8 mouse cellular contexts compared by ENCODE assay signal in genomic region chr6:35133579-35134488, GRCm38 (mm10). TPM values are rescaled to one million over a fixed set of nuclear protein-coding genes. Genes with fewer than 3 reads are reported as not detected.
DNase-seq lines count a peak whose midpoint lies in the region; ATAC-seq and TF ChIP-seq lines count a peak whose summit lies in the region.

Cnot4 (minus strand) TSS chr6:35133724.

- peaks cover 6 to 11% of the 10 kb centered on the region in 2 experiments; a peak in 3 of 4 replicates for H3K4me1 ChIP-seq in MEL (ENCODE audit: control insufficient read depth in 1 of 2, insufficient read depth in 2 of 2, low read length in 2 of 2)
- no peaks in the 10 kb centered on the region; the same call in 1 of the 2 replicates for H3K4me1 ChIP-seq in cerebellum, adult 2 months (ENCODE audit: control insufficient read depth, insufficient read depth, low read length)
- peaks cover 17% of the 10 kb centered on the region; the same call in 1 of the 2 replicates for H3K4me1 ChIP-seq in forebrain, postnatal 0 days (ENCODE audit: insufficient read depth)
- H3K4me1 ChIP-seq in lung, embryonic 15.5 days = peaks cover 20% of the 10 kb centered on the region

- H3K4me3 ChIP-seq in MEL (ENCODE audit: control insufficient read depth in 1 of 2, insufficient read depth in 1 of 2, low read depth in 2 of 2, low read length in 2 of 2) = peak within 1 kb of the TSS; percentile 89 to 99
- peak within 1 kb of the TSS; percentile 100 for H3K4me3 ChIP-seq in cerebellum, adult 2 months (replicated peaks; ENCODE audit: insufficient read depth, low read depth, low read length)
- H3K4me3 ChIP-seq in forebrain, postnatal 0 days (ENCODE audit: low read depth, low read length) = peak within 1 kb of the TSS; percentile 83
- H3K4me3 ChIP-seq in lung, embryonic 15.5 days = peak within 1 kb of the TSS; percentile 84

- no peaks in the 10 kb centered on the region for H3K27me3 ChIP-seq in MEL (ENCODE audit: control insufficient read depth in 1 of 2, insufficient read depth in 2 of 2, low read length in 2 of 2)
- H3K27me3 ChIP-seq in cerebellum, adult 2 months (ENCODE audit: control insufficient read depth, insufficient read depth, low read length) = no peaks in the 10 kb centered on the region
- H3K27me3 ChIP-seq in forebrain, postnatal 0 days (ENCODE audit: insufficient read depth, low read length) = no peaks in the 10 kb centered on the region
- no peaks in the 10 kb centered on the region for H3K27me3 ChIP-seq in lung, embryonic 15.5 days

- H3K79me2 ChIP-seq in MEL (ENCODE audit: control insufficient read depth, insufficient read depth, low read length, poor library complexity) = peaks cover 27% of the 10 kb centered on the region

- peak; percentile 64 to 82; a peak in 3 of 4 replicates for TF ChIP-seq POLR2A in MEL (IDR thresholded peaks at IDR 0.05; ENCODE audit: control insufficient read depth in 1 of 2, insufficient read depth in 1 of 2, low read depth in 1 of 2, low read length in 2 of 2, poor library complexity in 1 of 2)
- peak; percentile 87; the same call in 1 of the 2 replicates for TF ChIP-seq POLR2A in cerebellum, adult 2 months (IDR thresholded peaks at IDR 0.05; ENCODE audit: borderline replicate concordance, insufficient read depth, low read length)

- no peaks in the 10 kb centered on the region for H3K9me3 ChIP-seq in MEL (replicated peaks; ENCODE audit: insufficient read depth, low read length)
- no peaks in the 10 kb centered on the region for H3K9me3 ChIP-seq in forebrain, postnatal 0 days (ENCODE audit: low read length)
- no peaks in the 10 kb centered on the region for H3K9me3 ChIP-seq in lung, embryonic 15.5 days

- TF ChIP-seq RAD21 in MEL (IDR thresholded peaks at IDR 0.05; ENCODE audit: low read depth, low read length) = no peak

- TF ChIP-seq CTCF in MEL (IDR thresholded peaks at IDR 0.05 in 2 of 3, conservative IDR thresholded peaks at IDR 0.05 in 1 of 3; ENCODE audit: control insufficient read depth in 1 of 3, insufficient read depth in 1 of 3, low read depth in 2 of 3, low read length in 3 of 3, poor library complexity in 1 of 3, severe bottlenecking in 1 of 3) = no peak
- TF ChIP-seq CTCF in cerebellum, adult 2 months (IDR thresholded peaks at IDR 0.05; ENCODE audit: borderline replicate concordance, insufficient read depth, low read depth, low read length) = no peak
- no peak; the same call in 1 of the 2 replicates for TF ChIP-seq CTCF in forebrain, postnatal 0 days (IDR thresholded peaks at IDR 0.05; ENCODE audit: low read depth)

- DNase-seq in MEL (ENCODE audit: low read depth, low spot score) = peak; percentile 99
- peak; percentile 99 for DNase-seq in cerebellum, adult 2 months
- DNase-seq in forebrain, postnatal 0 days = peak; percentile 98
- DNase-seq in heart, postnatal 4 days = peak; percentile 99
- peak; percentile 98 for DNase-seq in layer of hippocampus, adult 8-10 months (ENCODE audit: low spot score in 2 of 2)
- peak; percentile 98 for DNase-seq in ovary, adult 18-20 months (ENCODE audit: low spot score)
- peak; percentile 98 for DNase-seq in thymus, postnatal 0 days (ENCODE audit: low spot score)

- H3K9ac ChIP-seq in MEL (ENCODE audit: control insufficient read depth, low read depth, low read length, poor library complexity, severe bottlenecking) = peak within 1 kb of the TSS; percentile 99
- H3K9ac ChIP-seq in forebrain, postnatal 0 days = peak within 1 kb of the TSS; percentile 80
- peak within 1 kb of the TSS; percentile 89 for H3K9ac ChIP-seq in lung, embryonic 15.5 days

- no peak for TF ChIP-seq EP300 in MEL (IDR thresholded peaks at IDR 0.05; ENCODE audit: low read depth in 1 of 2, low read length in 2 of 2)

- WGBS in cerebellum, adult 2 months = under 1% methylated on average over 55 of the region's 55 CpGs
- 2% methylated on average over 54 of the region's 55 CpGs for WGBS in forebrain, postnatal 0 days
- 1% methylated on average over 54 of the region's 55 CpGs for WGBS in lung, embryonic 15.5 days

- peak within 1 kb of the TSS; percentile 99 for H3K27ac ChIP-seq in MEL (ENCODE audit: control insufficient read depth, low read depth, low read length)
- peak within 1 kb of the TSS; percentile 69 for H3K27ac ChIP-seq in cerebellum, adult 2 months (ENCODE audit: insufficient read depth, low read length)
- H3K27ac ChIP-seq in forebrain, postnatal 0 days (ENCODE audit: low read depth, low read length) = peak within 1 kb of the TSS; percentile 97
- H3K27ac ChIP-seq in lung, embryonic 15.5 days = peak within 1 kb of the TSS; percentile 93

- peak; percentile 99 for ATAC-seq in forebrain, postnatal 0 days
- peak; percentile 100 for ATAC-seq in lung, embryonic 15.5 days (ENCODE audit: borderline replicate concordance, extremely low read depth, low FRiP score, low TSS enrichment)

- peak within 1 kb of the TSS; percentile 88 for H3K4me2 ChIP-seq in forebrain, postnatal 0 days (ENCODE audit: low read depth)
- peak within 1 kb of the TSS; percentile 90 for H3K4me2 ChIP-seq in lung, embryonic 15.5 days

- H3K36me3 ChIP-seq in MEL (ENCODE audit: control insufficient read depth in 1 of 2, insufficient read depth in 2 of 2, low read length in 2 of 2) = peaks cover 0 to 20% of the 10 kb centered on the region in 2 experiments; a peak in 2 of 4 replicates
- no peaks in the 10 kb centered on the region for H3K36me3 ChIP-seq in forebrain, postnatal 0 days (ENCODE audit: insufficient read depth)
- no peaks in the 10 kb centered on the region for H3K36me3 ChIP-seq in lung, embryonic 15.5 days

TF ChIP-seq in MEL, 35 proteins besides CTCF, POLR2A, EP300 and RAD21 (continues in another document):
- TF ChIP-seq BHLHE40 (IDR thresholded peaks at IDR 0.05; ENCODE audit: borderline replicate concordance, low read depth, low read length) (peak; percentile 86; the same call in 1 of the 2 replicates), MXI1 (IDR thresholded peaks at IDR 0.05; ENCODE audit: low read depth, low read length) (peak; percentile 99), MAFK (IDR thresholded peaks at IDR 0.05; ENCODE audit: borderline replicate concordance, low read depth, low read length) (no peak), KAT2A (conservative IDR thresholded peaks at IDR 0.05; ENCODE audit: low read depth, low read length) (peak; percentile 89), CHD1 (IDR thresholded peaks at IDR 0.05; ENCODE audit: low read depth, low read length) (0 out of 2 replicates have a peak, but pooled peaks have one; percentile 73), POLR2AphosphoS2 (IDR thresholded peaks at IDR 0.05; ENCODE audit: low read length) (peak; percentile 76), ZMIZ1 (IDR thresholded peaks at IDR 0.05; ENCODE audit: low read depth, low read length) (peak; percentile 73; the same call in 1 of the 2 replicates), GABPA (IDR thresholded peaks at IDR 0.05; ENCODE audit: low read depth, low read length) (no peak), SIN3A (IDR thresholded peaks at IDR 0.05; ENCODE audit: low read length) (peak; percentile 99), USF2 (IDR thresholded peaks at IDR 0.05; ENCODE audit: borderline replicate concordance in 1 of 2, insufficient read depth in 1 of 2, low read depth in 1 of 2, low read length in 2 of 2) (peak in 1 of 2 experiments; percentile 59; a peak in 1 of 4 replicates), NRF1 (IDR thresholded peaks at IDR 0.05; ENCODE audit: insufficient read depth, low read depth, low read length, poor library complexity, severe bottlenecking) (peak; percentile 98; the same call in 1 of the 2 replicates), TCF12 (IDR thresholded peaks at IDR 0.05; ENCODE audit: low read depth, low read length) (peak; percentile 73), E2F4 (IDR thresholded peaks at IDR 0.05; ENCODE audit: borderline replicate concordance, low read depth, low read length) (0 out of 2 replicates have a peak, but pooled peaks have one; percentile 49), ZC3H11A (IDR thresholded peaks at IDR 0.05; ENCODE audit: low read depth, low read length) (no peak), ZKSCAN1 (IDR thresholded peaks at IDR 0.05; ENCODE audit: low read depth, low read length) (no peak), MAX (IDR thresholded peaks at IDR 0.05; ENCODE audit: low read length) (peak; percentile 97), NELFE (IDR thresholded peaks at IDR 0.05; ENCODE audit: low read depth, low read length) (peak; percentile 78), MAZ (IDR thresholded peaks at IDR 0.05; ENCODE audit: low read depth, low read length) (peak; percentile 56; the same call in 1 of the 2 replicates), MYC (IDR thresholded peaks at IDR 0.05; ENCODE audit: low read depth, low read length) (peak; percentile 95), ZNF384 (IDR thresholded peaks at IDR 0.05; ENCODE audit: low read depth, low read length) (0 out of 2 replicates have a peak, but pooled peaks have one; percentile 14), POLR2AphosphoS5 (IDR thresholded peaks at IDR 0.05; ENCODE audit: borderline replicate concordance, low read depth, low read length) (no peak), SMC3 (IDR thresholded peaks at IDR 0.05; ENCODE audit: low read depth, low read length) (no peak), USF1 (IDR thresholded peaks at IDR 0.05; ENCODE audit: low read depth, low read length) (peak; percentile 95), RCOR1 (IDR thresholded peaks at IDR 0.05; ENCODE audit: low read depth, low read length) (no peak), ETS1 (IDR thresholded peaks at IDR 0.05; ENCODE audit: low read depth, low read length) (peak; percentile 79), TBP (IDR thresholded peaks at IDR 0.05; ENCODE audit: low read depth, low read length) (peak; percentile 73), JUND (IDR thresholded peaks at IDR 0.05; ENCODE audit: low read depth, low read length) (no peak), CHD2 (IDR thresholded peaks at IDR 0.05; ENCODE audit: low read length) (peak; percentile 41; the same call in 1 of the 2 replicates), ELF1 (IDR thresholded peaks at IDR 0.05; ENCODE audit: low read depth, low read length) (peak; percentile 62), HCFC1 (IDR thresholded peaks at IDR 0.05; ENCODE audit: low read depth, low read length) (peak; percentile 98)

RNA-seq across cellular contexts. Expression of gene Cnot4, which starts in this region (rescaled TPM):
- total RNA-seq in MEL (2012; rRNA removed) = 6.0 and 6.2 TPM in 2 replicates
- 10 to 100 TPM; 13.6 to 41.9 TPM for polyA plus RNA-seq in MEL (2012; ENCODE audit: insufficient read depth in 1 of 2, insufficient read length in 2 of 2, low read depth in 1 of 2, low replicate concordance in 2 of 2, missing spikeins in 1 of 2)
- polyA plus RNA-seq in cerebellum, adult 2 months (2012; rRNA removed) = 24.2 and 26.1 TPM in 2 replicates
- 29.4 and 30.9 TPM in 2 replicates for total RNA-seq in forebrain, postnatal 0 days (2014; rRNA removed)
- 18.8 and 25.5 TPM in 2 replicates for polyA plus RNA-seq in forebrain, postnatal 0 days (2015; fragmentation: Nextera tagmentation; extraction: Ambion mirVana)
- 10 to 100 TPM; 22.2 to 24.7 TPM for total RNA-seq in heart, postnatal 4 days (2021)
- total RNA-seq in layer of hippocampus, adult 8-10 months (2022) = 10 to 100 TPM; 45.4 to 53.9 (median 48.5) TPM
- polyA plus RNA-seq in lung, embryonic 15.5 days (2015; fragmentation: Nextera tagmentation; extraction: Ambion mirVana) = 27.0 and 27.2 TPM in 2 replicates
- polyA plus RNA-seq in thymus, postnatal 0 days (2015; fragmentation: Nextera tagmentation; extraction: Ambion mirVana) = 30.4 and 30.6 TPM in 2 replicates

Comparison
In these comparisons a context has a peak if more than half of its experiments do, and no peak if none do; other contexts are left out.
1. Peak in every context shown above with its lines: DNase-seq, ATAC-seq, H3K4me3 ChIP-seq and H3K27ac ChIP-seq.